Mouse (Mus musculus): ENCODE measurements at regions not wholly inside any gene's neighbourhood (a gene's known extent, or its start where the extent isn't known, plus 50 kb on each side); places are given as distances from the start of the nearest gene placed in this dataset.
"Not testable (repeated sequence)": the region's sequence is repeated elsewhere in the genome, so short reads cannot be mapped to it uniquely, and the experiment has no call there.

- no peaks in the 10 kb centered on the region for H3K9me3 ChIP-seq (ENCODE audit: control insufficient read depth, low read length)
- WGBS = 44% methylated on average over 10 of the region's 10 CpGs
- H3K36me3 ChIP-seq (ENCODE audit: control insufficient read depth, insufficient read depth, low read length) = no peaks in the 10 kb centered on the region
- no peak overlapping the region for H3K4me2 ChIP-seq (ENCODE audit: low read length)
- no peaks in the 10 kb centered on the region for H3K4me1 ChIP-seq (ENCODE audit: control insufficient read depth, insufficient read depth, low read depth, low read length)
- H3K9ac ChIP-seq (ENCODE audit: low read depth, low read length) = no peak overlapping the region
- H3K27ac ChIP-seq (ENCODE audit: low read depth, low read length) = no peak overlapping the region
- no peaks in the 10 kb centered on the region for H3K27me3 ChIP-seq (replicated peaks; ENCODE audit: control insufficient read depth, insufficient read depth, low read length)
- no peak for ATAC-seq
- H3K4me3 ChIP-seq (ENCODE audit: low read length) = no peak overlapping the region
These were observed 198.2 kb upstream of the Hmga2 start for GRCm38 (mm10) chr10:120674321-120675045.

- not testable (repeated sequence) for H3K9ac ChIP-seq (ENCODE audit: low read depth, low read length); ATAC-seq; H3K27me3 ChIP-seq (replicated peaks; ENCODE audit: control insufficient read depth, insufficient read depth, low read length); H3K4me2 ChIP-seq (ENCODE audit: low read length); H3K4me3 ChIP-seq (ENCODE audit: low read length); H3K27ac ChIP-seq (ENCODE audit: low read depth, low read length); H3K9me3 ChIP-seq (ENCODE audit: control insufficient read depth, low read length); H3K36me3 ChIP-seq (ENCODE audit: control insufficient read depth, insufficient read depth, low read length); H3K4me1 ChIP-seq (ENCODE audit: control insufficient read depth, insufficient read depth, low read depth, low read length)
- 89% methylated on average over 6 of the region's 7 CpGs for WGBS
These were observed 191.4 kb upstream of the Hmga2 start for GRCm38 (mm10) chr10:120667678-120668031.

- Histone ChIP-seq H3K4me2 (ENCODE audit: low read length) (no peak overlapping the region), H3K9ac (ENCODE audit: low read depth, low read length) (no peak overlapping the region), H3K9me3 (ENCODE audit: control insufficient read depth, low read length) (no peaks in the 10 kb centered on the region), H3K27me3 (replicated peaks; ENCODE audit: control insufficient read depth, insufficient read depth, low read length) (no peaks in the 10 kb centered on the region), H3K4me1 (ENCODE audit: control insufficient read depth, insufficient read depth, low read depth, low read length) (no peaks in the 10 kb centered on the region), H3K4me3 (ENCODE audit: low read length) (no peak overlapping the region), H3K36me3 (ENCODE audit: control insufficient read depth, insufficient read depth, low read length) (no peaks in the 10 kb centered on the region), H3K27ac (ENCODE audit: low read depth, low read length) (no peak overlapping the region)
- ATAC-seq = no peak
- 54% methylated on average over 12 of the region's 12 CpGs for WGBS
These were observed 190.9 kb upstream of the Hmga2 start for GRCm38 (mm10) chr10:120666985-120667677.

GRCm38 (mm10) chr10:120666202-120666860, 190.1 kb upstream of the Hmga2 start:
- Histone ChIP-seq H3K4me2 (ENCODE audit: low read length) (no peak overlapping the region), H3K4me1 (ENCODE audit: control insufficient read depth, insufficient read depth, low read depth, low read length) (no peaks in the 10 kb centered on the region), H3K36me3 (ENCODE audit: control insufficient read depth, insufficient read depth, low read length) (no peaks in the 10 kb centered on the region), H3K9me3 (ENCODE audit: control insufficient read depth, low read length) (no peaks in the 10 kb centered on the region), H3K27me3 (replicated peaks; ENCODE audit: control insufficient read depth, insufficient read depth, low read length) (no peaks in the 10 kb centered on the region), H3K9ac (ENCODE audit: low read depth, low read length) (no peak overlapping the region), H3K27ac (ENCODE audit: low read depth, low read length) (no peak overlapping the region), H3K4me3 (ENCODE audit: low read length) (no peak overlapping the region)
- WGBS = 87% methylated on average over 7 of the region's 7 CpGs
- ATAC-seq = no peak

- Histone ChIP-seq H3K9me3 (ENCODE audit: control insufficient read depth, low read length) (no peaks in the 10 kb centered on the region), H3K4me3 (ENCODE audit: low read length) (no peak overlapping the region), H3K9ac (ENCODE audit: low read depth, low read length) (no peak overlapping the region), H3K36me3 (ENCODE audit: control insufficient read depth, insufficient read depth, low read length) (no peaks in the 10 kb centered on the region), H3K27me3 (replicated peaks; ENCODE audit: control insufficient read depth, insufficient read depth, low read length) (no peaks in the 10 kb centered on the region), H3K4me2 (ENCODE audit: low read length) (no peak overlapping the region), H3K27ac (ENCODE audit: low read depth, low read length) (no peak overlapping the region), H3K4me1 (ENCODE audit: control insufficient read depth, insufficient read depth, low read depth, low read length) (no peaks in the 10 kb centered on the region)
- no peak for ATAC-seq
- 68% methylated on average over 5 of the region's 5 CpGs for WGBS
These were observed 189.4 kb upstream of the Hmga2 start for GRCm38 (mm10) chr10:120665670-120666069.

GRCm38 (mm10) chr10:120664419-120664818, 188.2 kb upstream of the Hmga2 start:
- H3K4me2 ChIP-seq (ENCODE audit: low read length) = no peak overlapping the region
- no peaks in the 10 kb centered on the region for H3K27me3 ChIP-seq (replicated peaks; ENCODE audit: control insufficient read depth, insufficient read depth, low read length)
- H3K4me3 ChIP-seq (ENCODE audit: low read length) = no peak overlapping the region
- no peak overlapping the region for H3K27ac ChIP-seq (ENCODE audit: low read depth, low read length)
- WGBS = 90% methylated on average over 5 of the region's 5 CpGs
- no peak for ATAC-seq
- no peaks in the 10 kb centered on the region for H3K36me3 ChIP-seq (ENCODE audit: control insufficient read depth, insufficient read depth, low read length)
- no peaks in the 10 kb centered on the region for H3K9me3 ChIP-seq (ENCODE audit: control insufficient read depth, low read length)
- H3K4me1 ChIP-seq (ENCODE audit: control insufficient read depth, insufficient read depth, low read depth, low read length) = no peaks in the 10 kb centered on the region
- H3K9ac ChIP-seq (ENCODE audit: low read depth, low read length) = no peak overlapping the region

- Histone ChIP-seq H3K27ac (ENCODE audit: low read depth, low read length) (no peak overlapping the region), H3K36me3 (ENCODE audit: control insufficient read depth, insufficient read depth, low read length) (no peaks in the 10 kb centered on the region), H3K4me2 (ENCODE audit: low read length) (no peak overlapping the region), H3K9ac (ENCODE audit: low read depth, low read length) (no peak overlapping the region), H3K4me1 (ENCODE audit: control insufficient read depth, insufficient read depth, low read depth, low read length) (no peaks in the 10 kb centered on the region), H3K27me3 (replicated peaks; ENCODE audit: control insufficient read depth, insufficient read depth, low read length) (no peaks in the 10 kb centered on the region), H3K4me3 (ENCODE audit: low read length) (no peak overlapping the region), H3K9me3 (ENCODE audit: control insufficient read depth, low read length) (no peaks in the 10 kb centered on the region)
- WGBS = 80% methylated on average over 11 of the region's 11 CpGs
- no peak for ATAC-seq
These were observed 187.1 kb upstream of the Hmga2 start for GRCm38 (mm10) chr10:120663396-120663795.

GRCm38 (mm10) chr10:120660503-120660902, 184.2 kb upstream of the Hmga2 start:
- Histone ChIP-seq H3K9me3 (ENCODE audit: control insufficient read depth, low read length) (no peaks in the 10 kb centered on the region), H3K9ac (ENCODE audit: low read depth, low read length) (no peak overlapping the region), H3K27ac (ENCODE audit: low read depth, low read length) (no peak overlapping the region), H3K4me1 (ENCODE audit: control insufficient read depth, insufficient read depth, low read depth, low read length) (no peaks in the 10 kb centered on the region), H3K36me3 (ENCODE audit: control insufficient read depth, insufficient read depth, low read length) (no peaks in the 10 kb centered on the region), H3K4me2 (ENCODE audit: low read length) (no peak overlapping the region), H3K4me3 (ENCODE audit: low read length) (no peak overlapping the region), H3K27me3 (replicated peaks; ENCODE audit: control insufficient read depth, insufficient read depth, low read length) (no peaks in the 10 kb centered on the region)
- 35% methylated on average over 6 of the region's 6 CpGs for WGBS
- ATAC-seq = no peak

GRCm38 (mm10) chr10:120655238-120655931, 179.1 kb upstream of the Hmga2 start:
- H3K9ac ChIP-seq (ENCODE audit: low read depth, low read length) = no peak overlapping the region
- H3K36me3 ChIP-seq (ENCODE audit: control insufficient read depth, insufficient read depth, low read length) = no peaks in the 10 kb centered on the region
- peaks cover 1% of the 10 kb centered on the region; the same call in 1 of the 2 replicates for H3K9me3 ChIP-seq (ENCODE audit: control insufficient read depth, low read length)
- no peak overlapping the region for H3K4me2 ChIP-seq (ENCODE audit: low read length)
- 0 out of 2 replicates have a peak overlapping the region, but pooled peaks have one; percentile 11 for H3K27ac ChIP-seq (ENCODE audit: low read depth, low read length)
- no peaks in the 10 kb centered on the region for H3K4me1 ChIP-seq (ENCODE audit: control insufficient read depth, insufficient read depth, low read depth, low read length)
- WGBS = 57% methylated on average over 14 of the region's 14 CpGs
- H3K27me3 ChIP-seq (replicated peaks; ENCODE audit: control insufficient read depth, insufficient read depth, low read length) = no peaks in the 10 kb centered on the region
- no peak overlapping the region for H3K4me3 ChIP-seq (ENCODE audit: low read length)
- peak; percentile 76 for ATAC-seq
